Mouse (Mus musculus) ovary, adult 18-20 months (tissue): ENCODE measurements around the gene A230050P20Rik.
A peak's percentile ranks its signal among the peaks of the same experiment; 100 is the strongest.

Source experiments
- DNase-seq: peaks from one replicate; pipeline ENCODE4 v3.0.0; 2022; ENCODE audit warnings: low spot score, mixed read lengths

A230050P20Rik gene

DNA sequence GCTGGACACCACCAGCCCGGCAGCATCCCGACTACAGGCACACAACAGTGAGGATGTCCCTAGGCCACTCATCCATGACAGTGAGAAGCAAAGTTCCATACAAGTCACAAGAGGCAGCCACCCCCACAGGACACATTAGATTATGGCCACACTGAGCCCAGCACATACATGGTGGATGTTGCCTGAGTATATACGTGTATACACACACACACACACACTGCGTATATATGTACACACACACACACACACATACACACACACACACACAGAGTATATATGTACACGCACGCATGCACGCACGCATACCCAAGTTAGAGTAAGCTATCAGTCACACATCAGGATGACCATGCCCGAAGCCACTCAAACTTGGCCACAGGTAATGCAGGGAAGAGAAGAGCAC is 26.9 kb downstream of the A230050P20Rik start:
- DNase-seq: no peak

GRCm38 (mm10) chr9:20897736-20898510 is 29.5 kb downstream of the A230050P20Rik start:
- no peak for DNase-seq

DNA sequence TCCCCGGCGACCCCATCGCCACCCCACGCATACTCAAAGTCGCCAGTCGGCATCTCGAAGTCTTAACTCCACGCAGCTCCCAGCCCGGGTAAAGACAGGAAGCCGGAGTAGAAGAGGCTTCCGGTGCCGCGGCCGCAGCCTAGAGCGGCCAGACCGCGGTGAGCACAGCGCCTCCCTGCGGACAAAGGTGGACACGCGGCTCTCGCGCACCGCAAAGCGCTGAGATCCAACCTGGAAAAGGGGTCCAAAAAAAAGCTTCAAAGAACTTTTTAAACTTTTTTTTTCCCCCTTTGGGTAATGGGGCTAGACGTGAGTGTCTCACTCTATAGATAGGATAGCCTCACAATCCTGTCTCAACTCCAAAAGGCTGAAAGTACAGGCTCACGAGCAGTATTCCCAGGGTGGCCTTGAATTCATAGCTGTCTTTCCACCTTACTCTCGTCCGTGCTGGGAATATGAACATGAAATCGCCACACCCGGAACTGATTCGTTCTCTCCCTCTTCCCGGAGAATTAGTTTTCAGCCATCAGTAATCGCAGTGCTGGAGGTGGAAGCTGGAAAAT is 30.1 kb downstream of the A230050P20Rik start, which contains the start of gene Eif3g:
Gene Eif3g, minus strand, starts transcription at position 113 of the 563 bp plus-strand sequence.
- peak; percentile 71 for DNase-seq

GRCm38 (mm10) chr9:20901466-20902173 is 33.2 kb downstream of the A230050P20Rik start:
- no peak for DNase-seq

GRCm38 (mm10) chr9:20902174-20902491 is 33.7 kb downstream of the A230050P20Rik start:
- no peak for DNase-seq

DNA sequence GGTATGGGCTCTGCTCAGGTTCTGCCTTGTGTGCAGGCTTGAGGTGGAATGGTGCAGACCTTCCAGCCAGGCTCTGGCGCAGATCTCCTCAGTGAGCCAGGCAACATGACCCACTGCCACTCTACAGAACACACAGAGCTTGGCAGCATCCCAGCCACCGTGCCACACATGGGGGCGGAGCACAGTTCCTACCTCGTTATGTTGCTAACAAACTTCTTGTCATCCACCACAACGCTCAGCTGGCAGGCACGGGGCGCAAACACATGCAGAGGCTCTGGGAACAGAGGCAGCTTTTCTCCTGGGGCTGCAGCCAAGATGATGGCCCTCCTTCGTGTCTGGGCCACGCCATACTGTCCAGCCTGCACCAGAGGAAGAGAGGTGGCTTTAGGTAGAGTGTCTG is 41.5 kb downstream of the A230050P20Rik start:
- DNase-seq: no peak

- DNase-seq: no peak
Observed at GRCm38 (mm10) chr9:20916160-20916559, 47.7 kb downstream of the A230050P20Rik start.

DNA sequence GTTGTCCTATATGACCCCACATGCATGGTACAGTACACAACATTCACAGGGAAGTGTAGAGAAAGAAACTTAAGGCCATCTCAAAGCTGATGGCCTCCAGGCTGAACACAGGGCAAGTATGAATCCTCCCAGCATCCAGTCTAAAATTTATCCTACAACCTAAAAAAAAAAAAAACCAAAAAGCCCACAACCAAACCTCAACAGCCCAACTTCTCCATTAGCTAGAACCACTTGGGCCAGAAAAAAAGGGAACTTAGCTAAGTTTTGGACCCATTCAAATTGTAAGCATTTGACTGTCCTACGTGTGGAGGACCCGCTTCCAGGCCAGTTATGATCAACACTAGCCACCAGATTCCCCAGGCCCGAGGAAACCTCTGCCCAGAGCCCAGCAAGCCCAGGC is 54.8 kb downstream of the A230050P20Rik start:
- DNase-seq: no peak
